Mouse (Mus musculus) megakaryocyte, embryonic 14.5 days (primary cell): Measurements from ENCODE around the gene AK157302. TPM values are rescaled to one million over a fixed set of nuclear protein-coding genes. Genes with fewer than 3 reads are reported as not detected.
A peak's percentile ranks its signal among the peaks of the same experiment; 100 is the strongest.

ENCODE experiments used
- H3K27me3 ChIP-seq: replicated peaks from 2 replicates; pipeline ENCODE3; 2012; ENCODE audit warnings: inconsistent platforms
- H3K36me3 ChIP-seq: replicated peaks from 2 replicates; pipeline ENCODE3; 2012; ENCODE audit warnings: low read length, inconsistent platforms, mixed read lengths
- H3K4me1 ChIP-seq: 2 replicates; pipeline ENCODE4 v1.6.1; 2012; ENCODE audit warnings: inconsistent platforms
- H3K4me3 ChIP-seq: replicated peaks from 2 replicates; pipeline ENCODE3; 2012; ENCODE audit warnings: moderate library complexity, mild to moderate bottlenecking, inconsistent platforms
- H3K9me3 ChIP-seq: 2 replicates; pipeline ENCODE4 v1.6.1; 2012; ENCODE audit warnings: inconsistent platforms
- FLI1 ChIP-seq: IDR thresholded peaks from 2 replicates; pipeline ENCODE4 v1.6.1; 2012; ENCODE audit warnings: low read length, inconsistent platforms, mixed read lengths
- GATA1 ChIP-seq: IDR thresholded peaks from 3 replicates; pipeline ENCODE4 v1.6.1; 2012; ENCODE audit warnings: mixed read lengths, low read length, inconsistent platforms, borderline replicate concordance
- polyA plus RNA-seq: library from polyadenylated mRNA; stranded (reverse); fragments of >175 nt; gene quantifications from 2 replicates; pipeline ENCODE4 v1.2.3, GENCODE M21; 2012; ENCODE audit warnings: low replicate concordance; ENCODE audit not compliant: insufficient read depth

Gene AK157302
- polyA plus RNA-seq, 1 experiment: 0.04 TPM

DNA sequence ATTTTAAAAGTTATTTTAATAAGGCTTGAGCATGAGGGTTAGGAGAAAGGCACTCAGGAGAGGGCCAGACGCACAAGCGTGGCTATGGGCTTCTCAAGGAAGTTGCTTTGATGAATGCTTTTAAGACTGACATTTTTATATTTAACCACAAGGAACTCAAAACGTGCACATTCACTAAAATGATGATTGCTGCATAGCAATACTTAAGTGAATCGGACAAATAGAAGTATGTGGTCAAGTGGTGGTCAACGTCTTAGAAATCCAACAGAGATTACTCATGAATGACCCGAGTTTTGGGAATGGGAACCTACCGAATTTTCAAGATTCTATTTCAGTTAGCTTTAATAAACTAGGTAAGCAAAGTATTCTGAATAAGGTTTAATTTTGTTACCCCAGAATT, 35.1 kb downstream of the AK157302 start:
- H3K27me3 ChIP-seq: peaks cover 1% of the 10 kb centered on the region
- peaks cover 10% of the 10 kb centered on the region for H3K4me1 ChIP-seq
- TF ChIP-seq FLI1 (no peak), GATA1 (no peak)
- peak overlapping the region; percentile 92 for H3K4me3 ChIP-seq
- H3K9me3 ChIP-seq: no peaks in the 10 kb centered on the region
- H3K36me3 ChIP-seq: peaks cover 21% of the 10 kb centered on the region

DNA sequence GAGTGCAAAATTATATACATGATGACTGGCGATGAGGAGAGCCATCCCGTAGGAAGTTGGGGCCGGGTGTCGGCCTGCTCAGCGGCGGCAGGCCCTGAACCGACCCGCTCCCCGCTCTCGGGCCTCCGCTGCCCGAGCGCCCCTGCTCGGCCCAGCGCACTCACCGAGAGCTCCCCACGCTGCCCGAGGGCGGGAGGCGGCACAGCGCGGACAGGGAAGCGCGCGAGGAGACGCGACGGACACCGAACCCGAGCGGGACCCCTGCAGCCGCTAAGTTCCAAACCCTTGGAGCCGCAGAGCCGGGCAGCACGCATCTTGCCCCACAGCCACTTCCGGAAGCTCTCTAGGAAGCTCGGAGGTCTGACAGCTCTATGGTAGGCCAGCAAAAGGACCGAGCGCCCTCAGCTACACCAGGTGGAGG, 35.8 kb downstream of the AK157302 start, which contains the start of gene Zkscan8:
Gene Zkscan8, minus strand, starts transcription at position 340 of the 421 bp plus-strand sequence.
- Histone ChIP-seq H3K27me3 (peaks cover 1% of the 10 kb centered on the region), H3K4me1 (peaks cover 10% of the 10 kb centered on the region), H3K36me3 (peaks cover 15% of the 10 kb centered on the region), H3K9me3 (no peaks in the 10 kb centered on the region), H3K4me3 (peak within 1 kb of the TSS; percentile 92)
- TF ChIP-seq GATA1 (no peak), FLI1 (0 out of 2 replicates have a peak, but pooled peaks have one; percentile 15)

DNA sequence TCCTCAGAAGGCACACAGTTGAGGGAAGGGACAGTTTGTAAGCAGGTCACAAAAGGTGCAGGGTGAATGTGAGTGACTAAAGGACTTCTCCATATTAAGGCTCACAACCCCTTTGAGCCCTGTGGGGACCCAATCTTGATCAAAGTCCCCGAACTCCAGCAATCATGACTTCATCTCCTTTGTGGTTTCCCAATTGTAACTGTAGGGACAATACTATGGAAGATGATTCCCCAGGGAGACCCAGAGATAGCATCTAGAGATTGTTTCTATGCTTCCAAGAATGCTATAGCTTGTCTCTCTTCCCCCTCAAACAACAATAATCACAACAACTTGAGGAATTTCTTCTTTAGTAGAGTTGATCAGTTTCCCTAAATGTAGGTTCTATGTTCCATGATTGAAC, 47.7 kb downstream of the AK157302 start, which contains the start of gene Olfr1366:
Gene Olfr1366, minus strand, starts transcription at position 101 of the 400 bp plus-strand sequence.
- TF ChIP-seq GATA1 (no peak), FLI1 (no peak)
- no peak within 1 kb of the TSS for H3K4me3 ChIP-seq

More for the DNA sequence above, 47.7 kb downstream of the AK157302 start, which contains the start of gene Olfr1366:
- no peaks in the 10 kb centered on the region for H3K4me1 ChIP-seq
- H3K36me3 ChIP-seq: no peaks in the 10 kb centered on the region
- peaks cover 8% of the 10 kb centered on the region for H3K27me3 ChIP-seq
- H3K9me3 ChIP-seq: no peaks in the 10 kb centered on the region

Other genes starting within 250 kb of the AK157302 start
- not detected in 2 replicates for gene Gpx5, start 202.5 kb upstream of the AK157302 start, polyA plus RNA-seq
- gene Gpx6, start 183.1 kb upstream of the AK157302 start, polyA plus RNA-seq: not detected in 2 replicates
- gene Olfr1367, start 148.3 kb upstream of the AK157302 start, polyA plus RNA-seq: not detected in 2 replicates
- gene Zscan12, start 132.4 kb upstream of the AK157302 start, polyA plus RNA-seq: 1.3 TPM in 1 of 2 replicates, not detected in the other
- 4.5 TPM in 1 of 2 replicates, not detected in the other for gene Zkscan3, start 92.5 kb upstream of the AK157302 start, polyA plus RNA-seq
- 0.07 TPM in 1 of 2 replicates, not detected in the other for gene Pgbd1, start 54.2 kb upstream of the AK157302 start, polyA plus RNA-seq
- gene Zscan26, start 41.5 kb upstream of the AK157302 start, polyA plus RNA-seq: 0.70 TPM in 1 of 2 replicates, not detected in the other
- gene Nkapl, start 26.7 kb upstream of the AK157302 start, polyA plus RNA-seq: 0.92 TPM in 1 of 2 replicates, not detected in the other
- not detected in 2 replicates for gene Zkscan4, start 16.3 kb upstream of the AK157302 start, polyA plus RNA-seq
- not detected in 2 replicates for gene Gm10065, start 15.8 kb upstream of the AK157302 start, polyA plus RNA-seq
- gene Gm11273, start 6.2 kb downstream of the AK157302 start, polyA plus RNA-seq: 6.5 and 41.0 TPM in 2 replicates
- 0.20 TPM in 1 of 2 replicates, not detected in the other for gene Zkscan8, start 35.9 kb downstream of the AK157302 start, polyA plus RNA-seq
- gene Olfr1366, start 47.6 kb downstream of the AK157302 start, polyA plus RNA-seq: not detected in 2 replicates
- not detected in 2 replicates for gene Olfr1535, start 64.7 kb downstream of the AK157302 start, polyA plus RNA-seq
- gene Olfr1364, start 86.5 kb downstream of the AK157302 start, polyA plus RNA-seq: 0.10 TPM in 1 of 2 replicates, not detected in the other
- not detected in 2 replicates for gene Olfr1362, start 118.8 kb downstream of the AK157302 start, polyA plus RNA-seq
- gene Olfr11, start 147.3 kb downstream of the AK157302 start, polyA plus RNA-seq: not detected in 2 replicates
- not detected in 2 replicates for gene Olfr1361, start 168.2 kb downstream of the AK157302 start, polyA plus RNA-seq
- gene Olfr1360, start 182.2 kb downstream of the AK157302 start, polyA plus RNA-seq: not detected in 2 replicates
- gene Olfr1359, start 202.9 kb downstream of the AK157302 start, polyA plus RNA-seq: not detected in 2 replicates
- gene Hist1h2bl, start 220.9 kb downstream of the AK157302 start, polyA plus RNA-seq: 3.6 TPM in 1 of 2 replicates, not detected in the other
- gene Hist1h2ai, start 221.2 kb downstream of the AK157302 start, polyA plus RNA-seq: 46.8 and 88.4 TPM in 2 replicates
- 72.9 and 147 TPM in 2 replicates for gene Hist1h3h, start 222.4 kb downstream of the AK157302 start, polyA plus RNA-seq
- 7.3 TPM in 1 of 2 replicates, not detected in the other for gene Hist1h2bm, start 226.8 kb downstream of the AK157302 start, polyA plus RNA-seq
- 5.0 and 5.5 TPM in 2 replicates for gene Hist1h4j, start 239.8 kb downstream of the AK157302 start, polyA plus RNA-seq